Mouse (Mus musculus) heart, embryonic 16.5 days (tissue): ENCODE measurements around the gene Slc25a23. TPM values are rescaled to one million over a fixed set of nuclear protein-coding genes. Genes with fewer than 3 reads are reported as not detected.
A peak's percentile ranks its signal among the peaks of the same experiment; 100 is the strongest.

ENCODE experiments used
- ATAC-seq: fragments of 200-750 bp; cut with Nextera tagmentation; replicated peaks from 2 replicates; pipeline ENCODE4 v1.8.0; 2017; ENCODE audit warnings: moderate number of reproducible peaks; ENCODE audit not compliant: insufficient read depth, low FRiP score; ENCODE audit errors: extremely low read depth
- H3K27ac ChIP-seq: fragments of 300-500 bp; sonication (generic); 2 replicates; pipeline ENCODE4 v1.5.1; 2014; ENCODE audit warnings: mild to moderate bottlenecking, low read length, control low read depth, moderate library complexity
- H3K27me3 ChIP-seq: fragments of 300-500 bp; sonication (generic); 2 replicates; pipeline ENCODE4 v1.6.1; 2014; ENCODE audit warnings: low read length, mixed read lengths; ENCODE audit not compliant: control insufficient read depth, insufficient read depth
- H3K36me3 ChIP-seq: fragments of 300-500 bp; sonication (generic); 2 replicates; pipeline ENCODE4 v1.6.1; 2014; ENCODE audit not compliant: control insufficient read depth, insufficient read depth
- H3K4me1 ChIP-seq: fragments of 300-500 bp; sonication (generic); 2 replicates; pipeline ENCODE4 v1.6.1; 2014; ENCODE audit warnings: low read length, mixed read lengths; ENCODE audit not compliant: control insufficient read depth, insufficient read depth
- H3K4me2 ChIP-seq: fragments of 300-500 bp; sonication (generic); 2 replicates; pipeline ENCODE4 v1.6.1; 2014; ENCODE audit warnings: low read depth, mild to moderate bottlenecking, control low read depth, low read length
- H3K4me3 ChIP-seq: fragments of 300-500 bp; sonication (generic); 2 replicates; pipeline ENCODE4 v1.5.1; 2014; ENCODE audit warnings: mild to moderate bottlenecking, control low read depth, low read length
- H3K9ac ChIP-seq: fragments of 300-500 bp; sonication (generic); 2 replicates; pipeline ENCODE4 v1.6.1; 2014; ENCODE audit warnings: low read length, control low read depth
- H3K9me3 ChIP-seq: fragments of 300-500 bp; sonication (generic); replicated peaks from 2 replicates; pipeline ENCODE4 v1.6.1; 2016; ENCODE audit warnings: low read length; ENCODE audit not compliant: control insufficient read depth
- WGBS: fragments of 180-500 bp; shearing (Covaris S2); extraction: QIAGEN DNeasy Blood & Tissue Kit; methylation state at CpG from one replicate; pipeline ENCODE4 v1.1.7; 2014; 5-methylcytosine and 5-hydroxymethylcytosine counted together
- polyA plus RNA-seq: library from polyadenylated mRNA; unstranded; fragments of >200 nt; fragmentation: Nextera tagmentation; extraction: Ambion mirVana; gene quantifications from 2 replicates; pipeline ENCODE4 v1.2.1, GENCODE M21; 2015

Slc25a23 gene
- polyA plus RNA-seq, 1 experiment from 2014 or later: 17.0 TPM

DNA sequence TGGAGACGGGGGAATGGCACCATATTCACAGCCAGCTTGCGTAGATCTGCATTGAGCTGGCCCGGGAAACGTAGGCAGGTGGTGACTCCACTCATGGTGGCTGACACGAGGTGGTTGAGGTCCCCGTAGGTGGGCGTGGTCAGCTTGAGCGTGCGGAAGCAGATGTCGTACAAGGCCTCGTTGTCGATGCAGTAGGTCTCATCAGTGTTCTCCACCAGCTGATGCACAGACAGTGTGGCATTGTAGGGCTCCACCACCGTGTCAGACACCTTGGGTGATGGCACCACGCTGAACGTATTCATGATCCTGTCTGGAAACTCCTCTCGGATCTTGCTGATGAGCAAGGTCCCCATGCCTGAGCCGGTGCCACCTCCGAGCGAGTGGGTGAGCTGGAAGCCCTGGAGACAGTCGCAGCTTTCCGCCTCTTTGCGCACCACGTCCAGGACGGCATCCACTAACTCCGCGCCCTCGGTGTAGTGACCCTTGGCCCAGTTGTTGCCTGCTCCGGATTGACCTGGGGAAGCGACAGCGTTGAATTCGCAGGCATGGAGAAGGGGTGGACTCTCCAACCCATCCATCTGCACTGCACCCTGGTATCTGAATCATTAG lies 21.7 kb upstream of the Slc25a23 start:
- no peak overlapping the region for H3K9ac ChIP-seq
- no peak for ATAC-seq
- no peaks in the 10 kb centered on the region for H3K4me1 ChIP-seq
- H3K27ac ChIP-seq: no peak overlapping the region
- H3K4me3 ChIP-seq: no peak overlapping the region
- no peaks in the 10 kb centered on the region for H3K9me3 ChIP-seq
- H3K4me2 ChIP-seq: no peak overlapping the region
- no peaks in the 10 kb centered on the region for H3K36me3 ChIP-seq
- H3K27me3 ChIP-seq: no peaks in the 10 kb centered on the region
- 92% methylated on average over 31 of the region's 31 CpGs for WGBS

DNA sequence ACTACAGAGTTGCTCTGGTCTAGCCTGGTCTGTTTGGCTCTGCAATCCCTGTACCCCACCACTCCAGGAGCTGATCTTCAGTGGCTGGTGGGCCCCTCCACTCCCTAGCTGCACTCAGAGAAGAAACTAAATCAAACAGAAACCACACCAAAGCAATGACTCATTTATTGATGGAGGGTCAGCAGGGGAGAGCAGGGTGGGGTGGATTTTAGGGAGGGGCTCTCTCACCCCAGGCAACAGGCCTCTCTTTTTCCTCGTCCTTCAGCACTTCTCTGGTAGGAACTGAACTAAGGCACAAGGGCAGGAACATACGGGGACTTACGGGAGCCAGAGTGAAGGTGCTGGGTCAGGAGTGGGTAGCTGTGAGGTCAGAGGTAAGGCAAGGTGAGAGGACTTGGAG lies 20.3 kb upstream of the Slc25a23 start:
- no peak overlapping the region for H3K27ac ChIP-seq
- no peak overlapping the region for H3K9ac ChIP-seq
- H3K4me3 ChIP-seq: no peak overlapping the region
- H3K4me1 ChIP-seq: no peaks in the 10 kb centered on the region
- no peaks in the 10 kb centered on the region for H3K36me3 ChIP-seq
- ATAC-seq: no peak
- WGBS: 72% methylated on average over 3 of the region's 3 CpGs
- no peak overlapping the region for H3K4me2 ChIP-seq
- no peaks in the 10 kb centered on the region for H3K27me3 ChIP-seq
- no peaks in the 10 kb centered on the region for H3K9me3 ChIP-seq

DNA sequence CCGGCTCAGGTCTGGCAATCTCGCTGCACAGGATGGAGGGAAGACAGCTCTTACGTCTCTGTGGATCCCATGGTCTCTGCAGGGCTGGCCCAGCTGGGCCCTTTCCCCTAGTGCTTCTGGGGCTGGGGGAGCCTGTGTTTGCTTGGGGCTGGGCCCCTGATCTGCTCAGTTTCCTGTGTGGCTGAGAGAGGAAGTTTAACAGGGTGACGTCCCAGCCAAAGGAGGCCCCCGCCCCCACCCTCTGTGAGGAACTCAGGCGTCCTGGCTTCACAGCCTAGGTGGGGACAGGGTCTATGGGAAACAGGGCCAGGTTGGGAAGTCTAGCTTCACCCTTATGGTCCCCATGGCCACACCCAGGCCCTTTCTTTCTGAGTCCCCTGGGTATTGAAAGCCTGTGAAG lies 18.7 kb upstream of the Slc25a23 start, which contains the start of gene Dennd1c:
Gene Dennd1c, minus strand, starts transcription at position 179 of the 400 bp plus-strand sequence.
- H3K9me3 ChIP-seq: no peaks in the 10 kb centered on the region
- H3K4me3 ChIP-seq: no peak within 1 kb of the TSS; the same call in 1 of the 2 replicates
- no peaks in the 10 kb centered on the region for H3K4me1 ChIP-seq
- WGBS: 35% methylated on average over 6 of the region's 6 CpGs
- H3K4me2 ChIP-seq: peak within 1 kb of the TSS; percentile 10
- H3K36me3 ChIP-seq: no peaks in the 10 kb centered on the region
- peak within 1 kb of the TSS; percentile 25; the same call in 1 of the 2 replicates for H3K9ac ChIP-seq
- H3K27me3 ChIP-seq: no peaks in the 10 kb centered on the region; the same call in 1 of the 2 replicates
- ATAC-seq: peak; percentile 61
- peak within 1 kb of the TSS; percentile 46 for H3K27ac ChIP-seq

DNA sequence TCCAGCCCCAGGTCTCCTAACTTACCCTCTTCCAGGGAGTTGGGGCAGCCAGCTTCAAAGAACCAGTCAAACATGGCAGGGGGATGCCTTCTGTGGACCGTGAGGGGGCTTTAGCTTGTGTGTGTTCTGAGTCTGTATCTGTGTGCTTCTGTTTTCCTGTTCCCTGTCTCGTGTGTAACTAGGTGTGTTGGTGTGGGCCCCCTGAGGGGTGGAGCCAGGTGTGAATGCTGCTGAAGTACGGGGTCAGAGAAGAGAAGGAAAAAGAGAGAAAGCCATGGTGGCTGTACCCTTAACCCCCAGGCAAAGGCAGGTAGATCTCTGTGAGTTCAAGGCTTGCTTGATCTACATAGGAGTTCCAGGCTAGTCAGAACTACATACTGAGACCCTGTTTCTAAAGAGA lies 17.3 kb upstream of the Slc25a23 start:
- H3K36me3 ChIP-seq: no peaks in the 10 kb centered on the region
- no peak overlapping the region for H3K9ac ChIP-seq
- WGBS: 44% methylated on average over 3 of the region's 3 CpGs
- H3K4me1 ChIP-seq: no peaks in the 10 kb centered on the region
- no peak overlapping the region for H3K4me2 ChIP-seq
- no peaks in the 10 kb centered on the region for H3K9me3 ChIP-seq
- H3K27me3 ChIP-seq: no peaks in the 10 kb centered on the region; the same call in none of the 2 replicates
- no peak for ATAC-seq
- H3K27ac ChIP-seq: no peak overlapping the region
- no peak overlapping the region for H3K4me3 ChIP-seq

DNA sequence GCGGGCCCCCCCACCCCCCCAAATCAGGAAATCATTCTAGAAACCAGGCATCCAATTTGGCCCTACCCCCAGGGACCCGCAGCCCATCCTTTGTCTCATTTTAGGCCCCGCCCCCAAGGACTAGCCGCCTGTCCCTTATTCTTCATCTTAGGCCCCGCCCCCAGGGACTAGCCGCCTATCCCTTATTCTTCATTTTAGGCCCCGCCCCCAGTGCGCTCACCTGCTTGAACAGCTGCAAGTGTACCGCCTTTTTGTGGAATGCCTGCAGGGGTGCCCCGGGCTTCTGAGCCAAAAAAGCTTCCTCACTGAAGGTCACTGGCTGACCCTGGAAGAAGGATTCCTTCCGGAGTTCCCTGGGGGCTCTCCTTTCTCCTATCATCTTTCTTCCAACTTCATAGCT lies 11.0 kb upstream of the Slc25a23 start:
- H3K36me3 ChIP-seq: no peaks in the 10 kb centered on the region
- no peak overlapping the region for H3K4me3 ChIP-seq
- H3K4me2 ChIP-seq: no peak overlapping the region
- H3K27ac ChIP-seq: no peak overlapping the region
- no peak for ATAC-seq
- H3K4me1 ChIP-seq: 0 out of 2 replicates have a peak, but pooled peaks cover 2% of the 10 kb centered on the region
- WGBS: 3% methylated on average over 11 of the region's 11 CpGs
- H3K27me3 ChIP-seq: peaks cover 20% of the 10 kb centered on the region
- no peaks in the 10 kb centered on the region for H3K9me3 ChIP-seq
- H3K9ac ChIP-seq: no peak overlapping the region

DNA sequence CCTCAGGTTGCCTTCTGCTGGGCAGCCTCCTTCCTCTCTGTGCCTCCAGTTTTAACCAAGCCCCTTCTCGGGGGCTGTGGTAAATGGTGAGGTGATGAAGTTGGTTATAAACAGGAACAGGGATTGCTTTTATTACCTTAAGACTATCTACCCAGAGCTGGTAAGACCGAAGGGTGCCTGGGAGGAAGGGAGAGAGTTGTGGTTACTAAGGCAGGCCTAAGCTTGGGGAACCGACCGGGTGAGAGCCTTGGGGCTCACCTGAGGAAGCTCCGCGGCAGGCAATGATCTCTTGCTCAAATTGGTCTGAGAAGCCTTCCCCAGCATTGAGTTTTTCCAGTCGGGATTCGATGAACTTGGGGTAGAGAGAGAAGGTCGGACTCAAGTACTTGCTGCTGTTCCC lies 10.6 kb upstream of the Slc25a23 start:
- no peak overlapping the region for H3K27ac ChIP-seq
- no peak overlapping the region for H3K4me3 ChIP-seq
- no peaks in the 10 kb centered on the region for H3K36me3 ChIP-seq
- WGBS: 15% methylated on average over 9 of the region's 9 CpGs
- no peaks in the 10 kb centered on the region for H3K9me3 ChIP-seq
- H3K4me1 ChIP-seq: 0 out of 2 replicates have a peak, but pooled peaks cover 2% of the 10 kb centered on the region
- no peak overlapping the region for H3K9ac ChIP-seq
- ATAC-seq: no peak
- no peak overlapping the region for H3K4me2 ChIP-seq
- H3K27me3 ChIP-seq: peaks cover 20% of the 10 kb centered on the region

DNA sequence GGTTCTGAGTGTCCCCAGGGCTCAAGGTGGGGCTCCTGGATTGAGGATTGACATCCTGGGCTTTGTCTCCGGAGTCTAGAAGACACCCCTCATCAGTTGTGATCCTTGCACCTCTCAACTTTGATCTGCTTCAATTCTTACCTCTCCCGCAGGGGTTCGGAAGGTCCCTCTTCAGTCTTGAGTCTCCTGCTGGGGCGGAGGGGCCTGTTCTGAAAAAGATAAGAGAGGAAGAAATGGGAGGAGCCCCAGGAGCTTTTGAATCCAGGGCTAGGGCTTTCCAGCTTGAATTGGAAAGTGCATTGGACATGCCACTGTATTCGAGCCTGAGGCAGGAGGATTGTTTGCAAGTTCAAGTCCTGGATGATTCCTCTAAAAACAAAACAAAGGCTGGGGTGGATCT lies 7.2 kb upstream of the Slc25a23 start:
- Histone ChIP-seq H3K27me3 (peaks cover 35% of the 10 kb centered on the region), H3K4me1 (peaks cover 2% of the 10 kb centered on the region; the same call in 1 of the 2 replicates), H3K4me2 (no peak overlapping the region), H3K27ac (no peak overlapping the region), H3K36me3 (no peaks in the 10 kb centered on the region), H3K9me3 (no peaks in the 10 kb centered on the region), H3K4me3 (no peak overlapping the region), H3K9ac (no peak overlapping the region)
- 42% methylated on average over 5 of the region's 5 CpGs for WGBS
- no peak for ATAC-seq

DNA sequence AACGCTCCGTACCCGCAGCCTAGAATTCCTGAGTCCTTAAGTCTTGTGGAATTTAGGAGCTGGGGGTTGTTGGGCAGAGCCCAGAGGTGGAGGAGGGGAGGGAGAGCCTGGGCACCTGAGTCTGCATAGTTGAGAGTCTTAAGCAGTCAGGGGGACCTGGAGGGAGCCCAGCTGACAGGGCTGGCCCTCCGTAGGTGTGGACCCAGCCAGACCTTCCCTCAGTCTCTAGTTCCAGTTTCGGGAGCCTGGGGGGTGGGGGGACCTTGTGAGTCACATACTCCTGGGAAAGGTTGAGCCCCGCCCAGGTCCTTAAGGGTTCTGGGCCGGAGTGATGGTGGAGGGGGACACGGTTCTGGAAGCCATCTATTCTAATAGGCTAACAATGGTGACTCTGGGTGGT lies 3.4 kb upstream of the Slc25a23 start:
- H3K9me3 ChIP-seq: no peaks in the 10 kb centered on the region
- H3K4me2 ChIP-seq: no peak overlapping the region
- H3K9ac ChIP-seq: no peak overlapping the region
- H3K27ac ChIP-seq: no peak overlapping the region
- H3K4me3 ChIP-seq: no peak overlapping the region; the same call in 1 of the 2 replicates
- H3K27me3 ChIP-seq: peaks cover 31% of the 10 kb centered on the region
- peaks cover 14% of the 10 kb centered on the region for H3K4me1 ChIP-seq
- no peaks in the 10 kb centered on the region for H3K36me3 ChIP-seq
- no peak for ATAC-seq
- 17% methylated on average over 8 of the region's 8 CpGs for WGBS

DNA sequence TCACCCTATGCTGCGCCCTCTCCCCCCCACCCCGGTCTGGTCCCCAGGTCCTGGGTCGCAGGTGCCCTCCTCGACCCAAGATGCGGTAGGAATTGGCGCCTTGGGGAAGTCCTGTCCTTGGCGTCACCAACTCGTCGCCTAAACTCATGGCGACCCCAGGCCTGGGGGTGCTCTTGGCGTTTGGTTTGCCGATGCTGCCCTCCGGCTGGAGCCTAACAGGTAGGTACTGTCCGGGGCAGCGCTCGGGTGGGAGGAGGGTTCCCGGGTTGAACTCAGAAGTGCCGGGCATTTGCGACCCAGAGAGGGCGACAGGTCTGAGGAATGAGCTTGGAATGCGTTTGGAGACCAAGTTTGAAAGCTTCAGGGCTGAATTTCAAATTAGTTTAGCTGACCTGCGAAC lies 2.9 kb upstream of the Slc25a23 start:
- 3% methylated on average over 22 of the region's 22 CpGs for WGBS
- Histone ChIP-seq H3K4me2 (peak overlapping the region; percentile 57), H3K9me3 (no peaks in the 10 kb centered on the region), H3K4me3 (peak overlapping the region; percentile 44), H3K36me3 (no peaks in the 10 kb centered on the region), H3K27ac (no peak overlapping the region), H3K9ac (0 out of 2 replicates have a peak overlapping the region, but pooled peaks have one; percentile 6), H3K27me3 (peaks cover 31% of the 10 kb centered on the region), H3K4me1 (peaks cover 17% of the 10 kb centered on the region)
- no peak for ATAC-seq
